In genomic region chr2:127298056-127298455, GRCm38 (mm10) we compare ENCODE assay signal across 18 mouse cellular contexts. TPM values are rescaled to one million over a fixed set of nuclear protein-coding genes. Genes with fewer than 3 reads are reported as not detected.
"Had no signal": no experiment of that assay in that cellular context is flagged by ENCODE, and none has a peak within 500 bp of the region (broad histone marks: within the 10 kb centered on the region; RNA-seq: fewer than 3 reads in every experiment).

No protein-coding gene starts in this region.

- H3K9ac ChIP-seq: liver, embryonic 14.5 days; midbrain, embryonic 12.5 days; neural tube, embryonic 13.5 days had no signal

- H3K4me3 ChIP-seq: midbrain, embryonic 12.5 days; neural tube, embryonic 13.5 days had no signal

- DNase-seq: kidney, postnatal 10 days; kidney, postnatal 4 days; right cerebral cortex, postnatal 25 days; thymus, postnatal 4 days had no signal

- H3K27ac ChIP-seq: liver, embryonic 14.5 days; midbrain, embryonic 12.5 days; neural tube, embryonic 13.5 days had no signal

- H3K9me3 ChIP-seq: midbrain, embryonic 12.5 days; neural tube, embryonic 13.5 days had no signal

- H3K4me1 ChIP-seq: midbrain, embryonic 12.5 days; neural tube, embryonic 13.5 days had no signal

- H3K27me3 ChIP-seq: midbrain, embryonic 12.5 days; neural tube, embryonic 13.5 days had no signal

- H3K4me2 ChIP-seq: midbrain, embryonic 12.5 days; neural tube, embryonic 13.5 days had no signal

- ATAC-seq: midbrain, embryonic 16.5 days had no signal

RNA-seq across cellular contexts. Expression of gene Astl, which starts 40.4 kb away (rescaled TPM):
- total RNA-seq: layer of hippocampus, adult 8-10 months; layer of hippocampus, postnatal 25 days; left cerebral cortex, adult 8-10 months; left cerebral cortex, postnatal 36 days; liver, adult 2 months; megakaryocyte-erythroid progenitor cell, adult 5-6 weeks had no signal
- polyA plus RNA-seq: kidney, embryonic 14.5 days; liver, adult 2 months; liver, embryonic 14.5 days; lung, embryonic 16.5 days; midbrain, embryonic 12.5 days; midbrain, embryonic 16.5 days; neural tube, embryonic 13.5 days; small intestine, adult 2 months; stomach, embryonic 16.5 days had no signal
